Mouse (Mus musculus) forebrain, embryonic 10.5 days (tissue): Measurements from ENCODE around the gene Aim2. TPM values are rescaled to one million over a fixed set of nuclear protein-coding genes. Genes with fewer than 3 reads are reported as not detected.

ENCODE experiments used
- DNase-seq: peaks from one replicate; pipeline ENCODE4 v3.0.0-alpha.2; 2017; ENCODE audit warnings: low spot score; ENCODE audit errors: extremely low spot score
- H3K27ac ChIP-seq: fragments of 300-500 bp; sonication (generic); 2 replicates; pipeline ENCODE4 v1.5.1; 2016; ENCODE audit warnings: mild to moderate bottlenecking
- H3K27me3 ChIP-seq: fragments of 300-500 bp; sonication (generic); 2 replicates; pipeline ENCODE4 v1.6.1; 2016; ENCODE audit warnings: mild to moderate bottlenecking; ENCODE audit not compliant: poor library complexity, severe bottlenecking
- H3K36me3 ChIP-seq: fragments of 300-500 bp; sonication (generic); replicated peaks from 2 replicates; pipeline ENCODE4 v1.6.1; 2016; ENCODE audit warnings: mild to moderate bottlenecking, moderate library complexity
- H3K4me1 ChIP-seq: fragments of 300-500 bp; sonication (generic); 2 replicates; pipeline ENCODE4 v1.6.1; 2016
- H3K4me3 ChIP-seq: fragments of 300-500 bp; sonication (generic); 2 replicates; pipeline ENCODE4 v1.5.1; 2016; ENCODE audit warnings: mild to moderate bottlenecking, moderate library complexity
- H3K9me3 ChIP-seq: fragments of 300-500 bp; sonication (generic); 2 replicates; pipeline ENCODE4 v1.6.1; 2016; ENCODE audit warnings: mild to moderate bottlenecking, moderate library complexity
- WGBS: fragments of 180-500 bp; shearing (Covaris S2); methylation state at CpG from one replicate; pipeline ENCODE4 v1.1.7; 2016; 5-methylcytosine and 5-hydroxymethylcytosine counted together
- polyA plus RNA-seq: library from polyadenylated mRNA; unstranded; fragments of >200 nt; fragmentation: Nextera tagmentation; extraction: Ambion mirVana; gene quantifications from 2 replicates; pipeline ENCODE4 v1.2.1, GENCODE M21; 2016

Gene Aim2
- polyA plus RNA-seq, 1 experiment from 2014 or later, result 6.4 TPM

GRCm38 (mm10) chr1:173355107-173355846, 4.6 kb downstream of the Aim2 start:
- H3K4me3 ChIP-seq, result no peak overlapping the region
- 82% methylated on average over 7 of the region's 7 CpGs for WGBS

GRCm38 (mm10) chr1:173356699-173357098, 6.0 kb downstream of the Aim2 start:
- no peaks in the 10 kb centered on the region; the same call in 1 of the 2 replicates for H3K36me3 ChIP-seq
- no peaks in the 10 kb centered on the region for H3K9me3 ChIP-seq
- no peak for DNase-seq
- H3K27me3 ChIP-seq, result no peaks in the 10 kb centered on the region
- 88% methylated on average over 2 of the region's 2 CpGs for WGBS
- peaks cover 6% of the 10 kb centered on the region for H3K4me1 ChIP-seq
- no peak overlapping the region for H3K4me3 ChIP-seq
- H3K27ac ChIP-seq, result no peak overlapping the region

More at GRCm38 (mm10) chr1:173355107-173355846, 4.6 kb downstream of the Aim2 start:
- no peak for DNase-seq
- Histone ChIP-seq H3K4me1 (peaks cover 18% of the 10 kb centered on the region), H3K9me3 (no peaks in the 10 kb centered on the region), H3K36me3 (no peaks in the 10 kb centered on the region; the same call in 1 of the 2 replicates), H3K27me3 (no peaks in the 10 kb centered on the region), H3K27ac (no peak overlapping the region)

- Histone ChIP-seq H3K27me3 (no peaks in the 10 kb centered on the region), H3K27ac (no peak overlapping the region), H3K4me3 (no peak overlapping the region), H3K4me1 (peaks cover 6% of the 10 kb centered on the region), H3K36me3 (no peaks in the 10 kb centered on the region; the same call in 1 of the 2 replicates), H3K9me3 (no peaks in the 10 kb centered on the region)
- DNase-seq, result no peak
- WGBS, result 54% methylated on average over 4 of the region's 4 CpGs
Observed at GRCm38 (mm10) chr1:173357799-173358198, 7.1 kb downstream of the Aim2 start.

- Histone ChIP-seq H3K4me3 (no peak overlapping the region), H3K9me3 (no peaks in the 10 kb centered on the region), H3K36me3 (no peaks in the 10 kb centered on the region; the same call in 1 of the 2 replicates), H3K4me1 (peaks cover 6% of the 10 kb centered on the region), H3K27ac (no peak overlapping the region), H3K27me3 (no peaks in the 10 kb centered on the region)
- WGBS, result 88% methylated on average over 4 of the region's 4 CpGs
- DNase-seq, result no peak
Observed at GRCm38 (mm10) chr1:173359590-173360290, 9.1 kb downstream of the Aim2 start.

GRCm38 (mm10) chr1:173361651-173362050, 11.0 kb downstream of the Aim2 start:
- DNase-seq, result no peak
- Histone ChIP-seq H3K36me3 (no peaks in the 10 kb centered on the region), H3K4me3 (no peak overlapping the region), H3K27ac (no peak overlapping the region), H3K27me3 (peaks cover 14% of the 10 kb centered on the region), H3K9me3 (no peaks in the 10 kb centered on the region), H3K4me1 (peaks cover 13% of the 10 kb centered on the region)
- 44% methylated on average over 6 of the region's 6 CpGs for WGBS

GRCm38 (mm10) chr1:173363436-173363835, 12.8 kb downstream of the Aim2 start:
- 97% methylated on average over 2 of the region's 2 CpGs for WGBS
- Histone ChIP-seq H3K27me3 (peaks cover 29% of the 10 kb centered on the region), H3K36me3 (no peaks in the 10 kb centered on the region), H3K4me3 (no peak overlapping the region), H3K4me1 (peaks cover 30% of the 10 kb centered on the region), H3K9me3 (no peaks in the 10 kb centered on the region), H3K27ac (no peak overlapping the region)
- no peak for DNase-seq

- no peaks in the 10 kb centered on the region for H3K36me3 ChIP-seq
- no peaks in the 10 kb centered on the region for H3K9me3 ChIP-seq
- no peak for DNase-seq
- peaks cover 37% of the 10 kb centered on the region for H3K27me3 ChIP-seq
- no peak overlapping the region for H3K4me3 ChIP-seq
- H3K4me1 ChIP-seq, result peaks cover 30% of the 10 kb centered on the region
- no peak overlapping the region for H3K27ac ChIP-seq
- WGBS, result 96% methylated on average over 4 of the region's 4 CpGs
Observed at GRCm38 (mm10) chr1:173364125-173364800, 13.6 kb downstream of the Aim2 start.

GRCm38 (mm10) chr1:173365970-173366409, 15.3 kb downstream of the Aim2 start:
- Histone ChIP-seq H3K36me3 (no peaks in the 10 kb centered on the region), H3K4me3 (peak overlapping the region; percentile 84), H3K4me1 (peaks cover 36% of the 10 kb centered on the region), H3K9me3 (no peaks in the 10 kb centered on the region), H3K27me3 (peaks cover 42% of the 10 kb centered on the region), H3K27ac (peak overlapping the region; percentile 20; the same call in 1 of the 2 replicates)
- no peak for DNase-seq
- 0% methylated on average over 13 of the region's 13 CpGs for WGBS

- H3K4me1 ChIP-seq, result peaks cover 36% of the 10 kb centered on the region
- H3K36me3 ChIP-seq, result no peaks in the 10 kb centered on the region
- peaks cover 42% of the 10 kb centered on the region for H3K27me3 ChIP-seq
- H3K27ac ChIP-seq, result peak overlapping the region; percentile 89
- H3K4me3 ChIP-seq, result peak overlapping the region; percentile 84
- peak; percentile 31 for DNase-seq
- no peaks in the 10 kb centered on the region for H3K9me3 ChIP-seq
- under 1% methylated on average over 31 of the region's 31 CpGs for whole genome bisulfite sequencing
Observed at GRCm38 (mm10) chr1:173366701-173367355, 16.1 kb downstream of the Aim2 start.

GRCm38 (mm10) chr1:173367356-173368046, 16.8 kb downstream of the Aim2 start, which contains the start of gene Cadm3:
TSS of gene Cadm3 (minus strand) at chr1:173367695.
- Histone ChIP-seq H3K36me3 (no peaks in the 10 kb centered on the region), H3K9me3 (no peaks in the 10 kb centered on the region), H3K4me1 (peaks cover 36% of the 10 kb centered on the region), H3K27ac (peak within 1 kb of the TSS; percentile 89), H3K27me3 (peaks cover 42% of the 10 kb centered on the region), H3K4me3 (peak within 1 kb of the TSS; percentile 84)
- WGBS, result under 1% methylated on average over 46 of the region's 46 CpGs
- DNase-seq, result peak; percentile 74

GRCm38 (mm10) chr1:173369611-173370010, 18.9 kb downstream of the Aim2 start:
- 69% methylated on average over 2 of the region's 2 CpGs for WGBS
- H3K4me1 ChIP-seq, result peaks cover 36% of the 10 kb centered on the region
- no peak overlapping the region for H3K4me3 ChIP-seq
- no peaks in the 10 kb centered on the region for H3K9me3 ChIP-seq
- H3K27me3 ChIP-seq, result peaks cover 42% of the 10 kb centered on the region
- no peak overlapping the region for H3K27ac ChIP-seq
- no peaks in the 10 kb centered on the region for H3K36me3 ChIP-seq
- no peak for DNase-seq

- H3K9me3 ChIP-seq, result no peaks in the 10 kb centered on the region
- no peak for DNase-seq
- H3K27me3 ChIP-seq, result peaks cover 39% of the 10 kb centered on the region
- H3K27ac ChIP-seq, result no peak overlapping the region
- H3K4me3 ChIP-seq, result no peak overlapping the region
- WGBS, result 70% methylated on average over 6 of the region's 6 CpGs
- no peaks in the 10 kb centered on the region for H3K36me3 ChIP-seq
- peaks cover 34% of the 10 kb centered on the region for H3K4me1 ChIP-seq
Observed at GRCm38 (mm10) chr1:173370456-173370855, 19.8 kb downstream of the Aim2 start.
